Mouse (Mus musculus) C2C12 (cell line): ENCODE measurements around the gene Gm11937.
"Not testable (repeated sequence)": the region's sequence is repeated elsewhere in the genome, so short reads cannot be mapped to it uniquely, and the experiment has no call there.

ENCODE experiments used
- CTCF ChIP-seq: IDR thresholded peaks from one replicate; pipeline ENCODE4 v1.5.1; 2011; ENCODE audit not compliant: control insufficient read depth, insufficient read depth, insufficient read length
- MYOD1 ChIP-seq: IDR thresholded peaks from one replicate; pipeline ENCODE4 v1.6.1; 2011; ENCODE audit warnings: low read depth; ENCODE audit not compliant: control insufficient read depth, insufficient read length
- USF1 ChIP-seq: IDR thresholded peaks from one replicate; pipeline ENCODE4 v1.6.1; 2011; ENCODE audit warnings: low read depth, mild to moderate bottlenecking, control low read depth, moderate library complexity

DNA sequence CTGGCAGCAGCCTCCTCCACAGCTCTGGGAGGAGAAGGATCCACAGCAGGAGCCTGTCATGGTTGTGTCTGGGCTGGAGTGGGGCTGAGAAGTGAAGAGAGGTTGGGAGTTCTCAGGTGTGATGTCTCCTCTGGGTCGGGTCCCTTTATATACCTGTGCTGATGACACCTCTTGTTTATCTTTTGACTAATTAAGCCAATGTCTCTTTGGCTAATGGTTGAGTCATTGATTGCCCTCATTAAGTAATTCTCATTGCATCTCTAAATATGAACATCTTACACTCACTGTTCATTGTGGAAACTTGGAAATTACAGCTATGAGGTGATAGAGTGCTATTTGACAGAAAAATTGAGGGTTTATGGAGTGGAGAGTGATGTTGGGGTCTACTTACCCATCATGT lies 6.8 kb downstream of the Gm11937 start, which contains the start of gene Gm11938:
- TF ChIP-seq CTCF, USF1, MYOD1: not testable (repeated sequence)
